Mouse (Mus musculus) cortical plate, adult 2 months (tissue): ENCODE data around the gene Ccdc162. TPM values are rescaled to one million over a fixed set of nuclear protein-coding genes. Genes with fewer than 3 reads are reported as not detected.
A peak's percentile ranks its signal among the peaks of the same experiment; 100 is the strongest.

Experiments
- H3K27ac ChIP-seq: fragments of 200-500 bp; 2 replicates; pipeline ENCODE4 v1.5.1; 2012; ENCODE audit warnings: low read length, control low read depth, inconsistent platforms; ENCODE audit not compliant: insufficient read depth
- H3K4me1 ChIP-seq: fragments of 200-500 bp; 2 replicates; pipeline ENCODE4 v1.6.1; 2011; ENCODE audit warnings: low read length; ENCODE audit not compliant: control insufficient read depth, insufficient read depth
- H3K4me3 ChIP-seq: fragments of 200-500 bp; 2 replicates; pipeline ENCODE4 v1.5.1; 2011; ENCODE audit warnings: mild to moderate bottlenecking, low read length, control low read depth; ENCODE audit not compliant: insufficient read depth
- CTCF ChIP-seq: fragments of 200-500 bp; IDR thresholded peaks from 2 replicates; pipeline ENCODE4 v1.5.1; 2011; ENCODE audit warnings: mild to moderate bottlenecking, control low read depth, low read length; ENCODE audit not compliant: insufficient read depth; ENCODE audit errors: extremely low read depth
- POLR2A ChIP-seq: fragments of 200-500 bp; IDR thresholded peaks from 2 replicates; pipeline ENCODE4 v1.6.1; 2011; ENCODE audit warnings: mild to moderate bottlenecking, low read length, control low read depth; ENCODE audit not compliant: insufficient read depth; ENCODE audit errors: extremely low read depth
- polyA plus RNA-seq: library from polyadenylated mRNA; depleted of rRNA; stranded (reverse); fragments of >200 nt; gene quantifications from 2 replicates; pipeline ENCODE4 v1.2.3, GENCODE M21; 2012

Gene Ccdc162
- polyA plus RNA-seq, 1 experiment, result 0.88 TPM

GRCm38 (mm10) chr10:41537226-41537982 lies 179.0 kb downstream of the Ccdc162 start:
- Histone ChIP-seq H3K4me3 (no peak overlapping the region), H3K27ac (no peak overlapping the region), H3K4me1 (no peaks in the 10 kb centered on the region)
- TF ChIP-seq CTCF (no peak), POLR2A (no peak)

DNA sequence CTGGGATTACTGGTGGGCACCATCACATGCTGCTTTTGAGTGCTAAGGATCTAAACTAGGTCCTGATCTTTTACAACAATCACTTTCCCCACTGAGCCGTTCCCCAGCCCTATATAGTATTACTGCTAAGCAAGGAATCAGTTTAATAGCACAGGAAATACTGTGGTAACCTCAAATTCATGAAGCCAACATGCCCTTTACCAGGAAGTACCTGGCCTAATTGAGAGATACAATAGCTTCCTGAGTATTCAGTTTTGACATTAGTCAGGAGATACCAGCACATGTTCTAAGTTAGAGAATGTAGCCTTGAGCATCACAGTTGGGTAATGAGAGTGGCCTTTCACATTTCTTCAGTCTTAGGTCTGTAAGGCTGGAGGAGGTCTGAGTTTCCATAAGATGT lies 179.7 kb downstream of the Ccdc162 start:
- TF ChIP-seq CTCF, result no peak
- TF ChIP-seq POLR2A, result no peak
- H3K4me1 ChIP-seq, result no peaks in the 10 kb centered on the region
- no peak overlapping the region for H3K27ac ChIP-seq
- H3K4me3 ChIP-seq, result no peak overlapping the region

DNA sequence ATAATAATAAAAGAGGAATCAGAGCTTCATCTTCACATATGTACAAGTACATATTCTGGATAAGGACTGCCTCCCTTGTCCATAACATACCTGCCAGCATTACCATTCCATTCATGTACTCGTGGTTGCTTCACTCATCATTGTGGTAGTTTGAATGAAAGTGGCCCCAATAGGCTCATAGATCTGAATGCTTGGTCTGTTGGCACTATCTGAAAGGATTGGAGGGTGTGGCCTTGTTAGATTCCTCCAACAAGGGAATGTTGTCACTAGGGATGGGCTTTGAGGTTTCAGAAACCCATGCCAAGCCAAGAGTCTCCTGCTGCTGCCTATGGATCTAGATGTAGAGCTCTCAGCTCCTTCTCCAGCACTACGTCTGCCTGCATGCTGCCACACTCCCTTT lies 180.4 kb downstream of the Ccdc162 start:
- no peaks in the 10 kb centered on the region for H3K4me1 ChIP-seq
- TF ChIP-seq CTCF (no peak), POLR2A (no peak)
- H3K4me3 ChIP-seq, result no peak overlapping the region
- no peak overlapping the region for H3K27ac ChIP-seq

- Histone ChIP-seq H3K4me3 (no peak overlapping the region), H3K27ac (no peak overlapping the region), H3K4me1 (no peaks in the 10 kb centered on the region)
- TF ChIP-seq CTCF (no peak), POLR2A (no peak)
Measured at GRCm38 (mm10) chr10:41529972-41530371, 186.5 kb downstream of the Ccdc162 start.

DNA sequence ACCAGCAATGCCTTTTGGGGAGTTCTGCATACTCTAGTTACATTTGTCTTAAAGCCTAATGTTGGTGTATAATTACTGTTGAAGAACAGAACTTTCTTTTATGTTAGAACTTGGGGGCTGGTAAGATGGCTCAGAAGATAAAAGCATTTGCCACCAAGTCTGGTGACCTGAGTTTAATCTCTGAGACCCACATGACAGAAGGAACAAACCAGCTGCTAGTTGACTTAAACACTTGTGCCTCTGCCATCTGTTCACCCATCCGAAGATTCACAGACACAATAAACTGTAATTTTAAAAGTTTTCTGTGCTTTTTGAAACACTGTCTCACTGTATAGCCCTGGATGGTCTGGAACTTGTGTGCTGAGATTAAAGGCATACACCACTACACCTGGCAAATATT lies 190.7 kb downstream of the Ccdc162 start:
- H3K4me3 ChIP-seq, result no peak overlapping the region
- TF ChIP-seq POLR2A (no peak), CTCF (no peak)
- H3K4me1 ChIP-seq, result peaks cover 1% of the 10 kb centered on the region; the same call in 1 of the 2 replicates
- no peak overlapping the region for H3K27ac ChIP-seq

GRCm38 (mm10) chr10:41523386-41523785 lies 193.0 kb downstream of the Ccdc162 start:
- Histone ChIP-seq H3K27ac (no peak overlapping the region), H3K4me1 (peaks cover 2% of the 10 kb centered on the region; the same call in 1 of the 2 replicates), H3K4me3 (no peak overlapping the region)
- TF ChIP-seq CTCF, result no peak
- no peak for TF ChIP-seq POLR2A

DNA sequence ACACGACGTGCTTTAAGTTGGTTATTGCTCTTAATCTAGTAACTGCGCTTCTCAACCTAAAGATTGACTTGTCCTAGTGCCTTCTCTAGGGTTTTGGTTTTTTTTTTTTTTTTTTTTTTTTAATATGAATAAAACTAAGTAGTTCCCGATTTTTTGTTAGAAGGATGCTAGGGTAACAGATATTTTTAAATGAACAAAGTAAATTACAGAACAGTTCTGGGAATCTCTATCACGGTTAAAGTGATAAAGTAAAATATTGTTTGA lies 196.1 kb downstream of the Ccdc162 start:
- peak overlapping the region; percentile 65 for H3K4me3 ChIP-seq
- TF ChIP-seq CTCF (no peak), POLR2A (no peak)
- H3K4me1 ChIP-seq, result peaks cover 2% of the 10 kb centered on the region; the same call in 1 of the 2 replicates
- H3K27ac ChIP-seq, result no peak overlapping the region

DNA sequence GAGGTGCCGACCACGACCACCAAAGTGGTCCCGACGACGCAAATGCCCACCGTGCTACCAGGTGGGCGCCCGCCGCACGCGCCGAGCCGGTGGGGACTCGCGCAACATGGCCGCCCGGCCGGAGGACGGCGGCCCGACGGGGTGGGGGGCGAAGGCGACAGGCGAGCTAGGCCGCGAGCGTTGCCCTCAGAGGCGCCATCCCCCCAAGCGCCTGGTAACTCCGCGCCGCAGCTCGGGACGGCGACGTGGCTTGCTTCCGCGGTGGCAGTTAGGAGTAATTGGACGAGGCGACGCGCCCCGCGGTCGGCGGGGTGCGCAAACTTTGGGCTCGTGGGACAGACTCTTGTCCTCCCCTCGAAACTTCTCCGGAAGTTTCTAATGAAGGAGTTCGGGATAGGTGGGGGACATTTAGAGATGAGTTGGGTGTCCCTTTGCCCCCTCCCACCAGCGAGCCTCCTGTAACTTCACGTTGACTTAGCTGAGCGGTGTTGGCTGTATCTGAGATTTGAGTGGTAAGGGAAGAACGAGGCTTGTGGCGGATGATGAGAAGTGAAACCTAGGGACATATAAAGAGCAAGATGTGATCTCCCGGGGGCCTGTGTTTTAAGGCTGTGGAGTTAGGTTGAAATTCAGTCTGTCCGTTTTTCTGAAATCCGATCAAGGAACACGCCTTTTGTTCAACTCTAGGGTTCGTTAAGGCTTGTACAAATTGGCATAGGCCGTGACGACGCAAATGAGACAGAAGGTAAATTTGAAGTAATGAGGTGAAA lies 196.6 kb downstream of the Ccdc162 start:
- H3K4me3 ChIP-seq, result peak overlapping the region; percentile 65
- TF ChIP-seq CTCF (no peak), POLR2A (no peak)
- peaks cover 2% of the 10 kb centered on the region; the same call in 1 of the 2 replicates for H3K4me1 ChIP-seq
- H3K27ac ChIP-seq, result peak overlapping the region; percentile 86

GRCm38 (mm10) chr10:41518981-41519618 lies 197.3 kb downstream of the Ccdc162 start, which contains the start of gene Cd164:
Cd164 (plus strand) TSS chr10:41519414.
- Histone ChIP-seq H3K4me1 (peaks cover 2% of the 10 kb centered on the region; the same call in 1 of the 2 replicates), H3K27ac (peak within 1 kb of the TSS; percentile 99), H3K4me3 (peak within 1 kb of the TSS; percentile 65)
- TF ChIP-seq POLR2A (peak; percentile 92), CTCF (no peak)
